Mouse (Mus musculus): ENCODE measurements around the gene Cit.

Cit gene

GRCm38 (mm10) chr5:115961809-115962208 is 116.7 kb downstream of the Cit start:
- no peak for DNase-seq (ENCODE audit: low spot score in 2 of 2)

DNA sequence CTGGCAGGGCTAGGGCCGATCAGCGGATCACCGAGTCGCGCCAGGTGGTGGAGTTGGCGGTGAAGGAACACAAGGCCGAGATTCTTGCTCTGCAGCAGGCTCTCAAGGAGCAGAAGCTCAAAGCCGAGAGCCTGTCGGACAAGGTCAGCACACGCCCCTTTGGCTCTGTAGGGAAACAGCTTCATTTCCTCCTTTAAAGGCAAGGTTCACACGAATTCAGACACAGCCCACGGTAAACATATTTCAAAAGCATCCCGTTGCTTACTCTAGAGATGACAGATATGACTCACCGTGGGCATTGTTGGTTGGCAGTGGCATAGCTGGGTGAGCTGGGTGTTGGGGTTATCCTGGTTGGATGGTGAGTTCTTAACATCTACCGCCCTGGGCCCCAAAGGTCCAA is 126.2 kb downstream of the Cit start:
- DNase-seq (ENCODE audit: low spot score in 2 of 2): no peak

- DNase-seq (ENCODE audit: low spot score in 2 of 2): no peak
Measured at GRCm38 (mm10) chr5:115975672-115976071, 130.6 kb downstream of the Cit start.

DNA sequence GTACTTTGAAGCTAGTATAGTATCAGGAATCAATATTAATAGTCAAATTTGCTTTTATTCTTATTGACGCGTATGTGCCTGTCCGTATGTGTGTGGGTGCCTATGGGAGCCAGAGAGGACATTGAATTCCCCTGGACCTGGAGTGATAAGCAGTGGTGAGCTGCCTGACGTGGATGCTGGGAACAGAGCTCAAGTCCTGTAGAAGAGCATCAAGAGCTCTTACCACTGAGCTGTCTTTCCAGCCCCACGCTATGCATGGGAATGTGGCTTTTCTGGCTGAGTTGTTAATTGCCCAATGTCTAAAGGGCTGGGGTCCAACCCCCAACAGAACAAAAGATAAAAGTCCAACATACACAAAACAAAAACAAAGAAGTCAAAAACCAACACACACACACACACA is 131.4 kb downstream of the Cit start:
- DNase-seq (ENCODE audit: low spot score in 2 of 2): no peak

DNA sequence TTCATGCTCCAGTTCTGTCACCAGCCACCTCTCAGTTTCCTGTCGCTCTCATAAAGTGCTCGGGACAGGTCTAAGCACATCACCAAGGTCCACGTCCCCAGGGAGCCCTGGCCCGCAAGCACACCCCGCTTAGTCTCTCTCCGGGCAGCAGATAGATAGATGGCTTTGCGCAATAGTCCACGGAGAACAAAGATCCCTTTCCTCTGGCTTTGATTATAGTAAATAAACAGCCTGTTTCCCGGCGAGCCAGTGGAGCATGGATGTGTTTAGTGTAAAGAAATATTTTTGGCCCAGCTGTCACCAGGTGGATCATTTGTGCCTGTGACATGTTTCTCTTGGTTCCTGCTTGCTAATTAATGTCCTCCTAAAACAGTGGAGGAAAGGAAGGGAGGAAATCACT is 132.2 kb downstream of the Cit start:
- no peak for DNase-seq (ENCODE audit: low spot score in 2 of 2)

- DNase-seq (ENCODE audit: low spot score in 2 of 2): peak in 1 of 2 experiments; percentile 36
Measured at GRCm38 (mm10) chr5:115977757-115978156, 132.7 kb downstream of the Cit start.

DNA sequence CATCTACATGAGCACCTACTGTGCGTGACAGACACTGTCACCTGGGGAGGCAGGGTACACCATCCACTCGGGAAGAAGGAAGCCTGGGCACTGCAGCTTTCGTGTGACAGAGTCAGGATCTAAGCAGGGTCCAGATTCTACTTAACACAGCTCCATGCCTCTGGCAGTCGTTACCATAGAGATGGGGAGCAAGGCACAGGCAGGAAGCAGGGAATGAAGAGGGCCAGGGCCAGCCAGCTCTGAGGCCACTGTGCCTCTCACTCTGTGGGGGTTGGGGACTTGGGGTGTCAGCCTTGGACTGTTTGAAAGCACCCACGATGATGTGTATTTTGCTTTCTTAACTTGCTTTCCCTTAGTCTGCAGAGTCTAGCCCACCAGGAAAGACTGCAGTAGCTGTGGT is 133.2 kb downstream of the Cit start:
- DNase-seq (ENCODE audit: low spot score in 2 of 2): no peak

- peak; percentile 39 to 75 for DNase-seq (ENCODE audit: low spot score in 2 of 2)
Measured at GRCm38 (mm10) chr5:115979134-115979696, 134.1 kb downstream of the Cit start.

- no peak for DNase-seq (ENCODE audit: low spot score in 2 of 2)
Measured at GRCm38 (mm10) chr5:115980537-115980936, 135.5 kb downstream of the Cit start.

GRCm38 (mm10) chr5:115982671-115983373 is 137.7 kb downstream of the Cit start:
- DNase-seq (ENCODE audit: low spot score in 2 of 2): peak in 1 of 2 experiments; percentile 36

DNA sequence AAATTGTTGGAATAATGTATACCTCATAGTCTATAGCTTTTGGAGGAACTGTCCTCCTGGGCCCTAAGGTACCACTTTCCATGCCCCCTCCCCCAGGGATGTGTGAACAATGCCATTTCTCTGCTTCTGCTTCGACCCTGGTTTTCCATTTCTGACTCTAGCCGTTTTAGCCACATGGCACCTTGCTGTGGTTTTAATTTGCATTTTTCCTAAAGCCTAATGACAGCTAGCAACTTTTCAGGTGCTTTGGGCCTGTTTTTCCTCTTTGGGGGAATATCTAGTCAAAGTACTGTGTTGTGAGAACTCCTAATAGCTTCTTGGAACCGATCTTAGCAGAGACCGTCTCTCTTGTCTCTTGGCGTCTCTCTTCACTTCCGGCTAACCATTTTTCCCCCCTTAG is 139.3 kb downstream of the Cit start:
- no peak for DNase-seq (ENCODE audit: low spot score in 2 of 2)

GRCm38 (mm10) chr5:115985101-115985500 is 140.0 kb downstream of the Cit start:
- no peak for DNase-seq (ENCODE audit: low spot score in 2 of 2)

DNA sequence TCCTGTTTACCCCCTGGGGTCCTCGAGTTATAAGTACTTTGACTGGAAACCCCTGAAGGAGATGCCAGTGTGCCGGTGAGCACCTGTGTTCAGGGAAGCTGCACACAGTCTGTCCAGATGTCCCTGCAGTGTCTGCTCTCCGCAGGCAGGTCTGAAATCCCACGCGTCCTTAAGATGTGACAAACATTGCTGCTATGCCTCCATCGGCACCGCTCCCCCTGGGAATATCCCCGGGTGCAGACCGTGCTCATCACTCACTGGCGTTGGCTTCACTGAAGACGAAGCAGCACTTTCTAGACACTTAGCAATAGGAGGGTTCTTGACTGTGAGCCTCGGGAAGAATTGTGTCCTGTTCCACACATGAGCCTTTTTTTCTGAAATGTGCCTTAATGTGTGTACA is 142.2 kb downstream of the Cit start:
- DNase-seq (ENCODE audit: low spot score in 2 of 2): no peak

DNA sequence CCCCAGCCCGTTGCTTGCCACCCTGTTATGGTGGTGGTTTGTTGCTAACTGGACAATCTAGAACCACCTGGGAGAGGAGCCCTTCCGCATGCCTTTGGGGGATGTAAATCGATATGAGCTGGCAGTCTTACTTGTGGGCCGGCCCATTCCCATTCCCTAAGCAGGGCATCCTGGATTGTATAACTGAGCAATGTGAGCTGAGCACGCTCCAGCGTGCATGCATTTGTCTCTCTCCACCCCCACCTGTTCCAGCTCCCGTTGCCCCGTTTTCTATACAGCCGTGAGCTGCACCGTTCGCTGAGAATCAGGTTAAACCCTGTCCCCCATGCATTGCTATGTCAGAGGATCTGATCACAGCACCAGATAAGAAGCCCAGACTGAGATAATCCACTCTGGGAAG is 146.6 kb downstream of the Cit start:
- DNase-seq (ENCODE audit: low spot score in 2 of 2): no peak

DNA sequence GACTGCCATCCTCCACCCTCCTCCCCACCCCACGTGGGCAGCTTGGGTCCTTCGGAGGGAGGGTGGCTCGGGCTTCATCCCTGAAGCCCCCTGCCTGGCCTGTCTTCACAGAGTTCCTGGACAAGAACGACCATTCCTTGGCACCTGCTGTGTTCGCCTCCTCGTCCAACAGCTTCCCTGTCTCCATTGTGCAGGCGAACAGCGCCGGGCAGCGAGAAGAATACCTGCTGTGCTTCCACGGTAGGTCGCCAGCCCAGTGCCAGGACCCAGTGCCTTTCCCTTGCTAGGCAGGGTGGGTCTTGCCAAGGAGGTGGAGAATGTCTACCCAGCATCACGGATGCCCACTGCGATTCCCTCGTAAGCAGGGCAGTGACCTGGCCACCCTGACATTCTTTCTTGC is 149.0 kb downstream of the Cit start:
- no peak for DNase-seq (ENCODE audit: low spot score in 2 of 2)

- no peak for DNase-seq (ENCODE audit: low spot score in 2 of 2)
Measured at GRCm38 (mm10) chr5:115997376-115997775, 152.3 kb downstream of the Cit start.

DNA sequence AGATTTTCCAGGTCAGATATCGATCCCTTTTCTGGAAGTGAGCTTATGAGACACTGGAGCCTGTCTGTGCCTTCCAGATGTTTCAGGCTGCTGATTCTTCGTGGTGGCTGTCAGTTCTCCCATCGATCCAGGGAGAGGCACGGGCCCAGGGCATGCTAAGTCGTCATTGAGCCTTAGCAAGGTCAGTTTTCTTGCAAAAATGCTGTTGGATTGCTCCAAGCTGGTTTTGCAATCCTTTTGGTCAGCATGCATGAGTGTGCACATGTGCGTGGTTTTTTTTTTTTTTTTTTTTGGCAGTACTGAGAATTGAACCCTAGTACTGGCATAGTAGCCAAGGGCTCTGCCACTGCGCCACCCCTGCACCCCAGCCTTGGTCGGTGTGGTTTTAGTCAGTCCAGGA is 158.1 kb downstream of the Cit start:
- no peak for DNase-seq (ENCODE audit: low spot score in 2 of 2)

DNA sequence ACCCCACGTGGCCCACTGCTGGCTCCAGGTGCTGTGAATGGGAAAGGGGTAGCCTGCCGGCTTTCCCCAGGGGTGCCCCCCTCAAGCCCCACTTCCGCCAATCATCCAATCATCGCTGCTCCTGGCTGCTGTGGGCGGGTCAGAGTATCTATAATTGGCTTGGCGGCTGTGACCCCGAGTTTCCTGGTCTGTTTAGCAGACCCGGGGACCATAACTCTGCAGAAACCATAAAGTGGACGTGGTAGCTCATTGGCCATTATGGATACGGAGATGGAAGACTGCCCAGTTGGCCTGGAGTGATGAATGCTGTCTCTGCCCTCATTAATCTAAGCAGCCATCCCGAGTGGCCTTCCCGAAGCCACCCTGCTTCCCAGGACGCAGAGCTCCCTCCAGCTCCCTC is 158.7 kb downstream of the Cit start:
- no peak for DNase-seq (ENCODE audit: low spot score in 2 of 2)

DNA sequence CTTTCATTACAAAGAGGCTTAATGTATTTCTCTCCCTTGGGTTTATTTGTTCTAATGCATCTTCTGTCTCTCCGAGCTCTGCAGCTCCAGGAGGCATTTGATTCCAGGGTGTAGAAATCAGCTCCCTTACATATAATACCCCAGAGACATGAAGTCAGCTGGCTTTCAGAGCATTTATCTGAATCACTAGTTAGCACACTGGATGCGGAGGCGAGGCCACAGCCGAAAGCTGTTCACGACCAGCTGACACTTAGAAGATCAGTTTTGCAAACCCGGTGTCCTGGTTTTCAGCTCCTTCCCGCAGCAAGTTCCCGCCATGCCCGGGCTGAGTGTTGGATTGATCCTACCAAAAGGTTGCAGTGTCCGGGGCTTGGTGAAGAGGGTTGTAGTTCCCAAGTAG is 159.2 kb downstream of the Cit start:
- DNase-seq (ENCODE audit: low spot score in 2 of 2): no peak

- DNase-seq (ENCODE audit: low spot score in 2 of 2): no peak
Measured at GRCm38 (mm10) chr5:116006324-116007099, 161.4 kb downstream of the Cit start.

GRCm38 (mm10) chr5:116007723-116008122 is 162.6 kb downstream of the Cit start:
- DNase-seq (ENCODE audit: low spot score in 2 of 2): no peak

DNA sequence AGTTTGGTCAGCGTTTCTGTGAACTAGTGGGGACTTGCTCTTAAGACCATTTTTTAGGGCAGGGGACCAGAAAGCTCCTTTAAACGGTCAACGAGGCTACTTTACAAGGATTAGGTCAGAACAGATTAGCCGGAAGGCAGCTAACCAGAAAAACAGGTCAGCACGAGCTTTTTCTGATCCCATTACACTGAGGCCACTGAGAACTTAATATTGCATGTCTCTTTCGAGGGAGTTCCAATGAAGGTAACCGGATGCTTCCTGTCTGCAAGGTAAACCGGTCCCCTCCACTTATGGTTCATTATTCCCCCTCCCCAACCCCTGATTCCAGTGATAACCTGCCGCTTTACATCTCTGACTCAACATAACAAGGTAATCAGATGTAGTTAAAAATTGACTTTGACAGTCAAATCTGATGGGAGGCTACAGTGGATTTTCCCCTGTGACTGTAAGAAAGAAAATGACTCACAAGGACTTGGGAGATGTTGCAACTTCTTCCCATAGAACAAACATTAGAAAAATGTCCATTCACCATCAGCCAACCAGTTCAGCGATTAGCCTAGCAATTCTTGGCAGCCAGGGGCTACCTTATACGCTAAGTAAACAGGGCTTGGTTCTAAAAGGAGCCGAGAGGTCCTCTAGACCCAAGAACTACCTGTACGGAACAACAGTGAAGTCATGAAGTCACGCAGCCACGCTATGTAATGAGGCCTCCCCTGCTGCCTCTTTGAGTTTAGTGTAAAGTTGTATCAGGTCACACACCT is 164.2 kb downstream of the Cit start:
- no peak for DNase-seq (ENCODE audit: low spot score in 2 of 2)

Data from spleen, postnatal 4 days (tissue).